Mouse (Mus musculus) lung, postnatal 0 days (tissue): Measurements from ENCODE around the gene C8a.

Experiments used
- CTCF ChIP-seq: IDR thresholded peaks from 2 replicates; pipeline ENCODE4 v1.5.1; 2016; ENCODE audit warnings: antibody characterized with exemption, mild to moderate bottlenecking
- EP300 ChIP-seq: IDR thresholded peaks from 2 replicates; pipeline ENCODE4 v1.6.1; 2016; ENCODE audit warnings: antibody characterized with exemption, mild to moderate bottlenecking, control low read depth

DNA sequence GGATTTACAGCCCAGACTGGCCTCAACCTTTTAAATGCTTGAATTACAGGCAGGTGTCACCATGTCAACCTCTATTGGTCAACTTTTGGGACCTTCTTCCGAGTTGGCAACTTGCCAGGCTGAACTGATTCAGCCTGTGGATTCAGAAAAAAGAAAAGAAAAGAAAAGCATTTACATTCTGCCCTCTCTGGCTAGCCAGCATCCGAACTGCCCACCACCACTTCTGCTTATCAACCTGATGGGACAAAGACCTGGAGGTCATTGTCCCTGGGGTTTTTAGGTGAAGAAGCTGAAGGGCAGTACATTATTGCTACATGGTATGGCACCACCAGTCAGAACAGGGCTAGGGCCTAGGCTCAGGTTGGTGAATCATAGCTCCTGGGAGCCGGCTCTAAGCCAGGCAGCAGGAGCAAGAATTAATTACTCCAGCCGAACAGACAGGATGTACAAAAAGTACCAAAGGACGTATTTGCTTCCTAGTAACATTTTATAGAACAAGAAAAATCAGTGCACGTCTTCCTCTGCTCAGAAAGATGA is 38.6 kb upstream of the C8a start:
- TF ChIP-seq CTCF (no peak), EP300 (no peak)
